Mouse (Mus musculus): Measurements from ENCODE around the gene Dscaml1. TPM values are rescaled to one million over a fixed set of nuclear protein-coding genes. Genes with fewer than 3 reads are reported as not detected.
A peak's percentile ranks its signal among the peaks of the same experiment; 100 is the strongest.

Dscaml1 gene
- polyA plus RNA-seq, 1 experiment from 2014 or later = 0.54 TPM

DNA sequence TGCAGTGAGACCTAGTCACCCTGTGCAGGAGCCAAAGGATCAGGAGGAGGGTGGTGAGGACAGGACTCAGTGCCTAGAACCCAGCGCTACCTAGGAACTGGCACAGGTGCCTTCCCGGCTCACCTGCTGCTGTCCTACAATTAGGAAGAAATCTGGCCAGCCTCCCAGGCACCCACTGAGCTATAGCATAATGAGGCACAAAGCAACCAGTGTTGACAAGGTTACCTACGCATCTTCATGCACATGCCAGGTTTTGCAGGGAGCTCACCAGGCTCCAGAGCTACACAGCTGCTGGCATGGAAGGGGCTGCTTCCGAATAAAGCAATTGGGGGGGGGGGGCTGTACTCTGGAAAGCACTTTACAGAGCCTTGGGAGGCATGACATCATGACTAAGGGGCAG, 124.2 kb downstream of the Dscaml1 start:
- H3K9me3 ChIP-seq (replicated peaks; ENCODE audit: control insufficient read depth, low read length) = no peaks in the 10 kb centered on the region

DNA sequence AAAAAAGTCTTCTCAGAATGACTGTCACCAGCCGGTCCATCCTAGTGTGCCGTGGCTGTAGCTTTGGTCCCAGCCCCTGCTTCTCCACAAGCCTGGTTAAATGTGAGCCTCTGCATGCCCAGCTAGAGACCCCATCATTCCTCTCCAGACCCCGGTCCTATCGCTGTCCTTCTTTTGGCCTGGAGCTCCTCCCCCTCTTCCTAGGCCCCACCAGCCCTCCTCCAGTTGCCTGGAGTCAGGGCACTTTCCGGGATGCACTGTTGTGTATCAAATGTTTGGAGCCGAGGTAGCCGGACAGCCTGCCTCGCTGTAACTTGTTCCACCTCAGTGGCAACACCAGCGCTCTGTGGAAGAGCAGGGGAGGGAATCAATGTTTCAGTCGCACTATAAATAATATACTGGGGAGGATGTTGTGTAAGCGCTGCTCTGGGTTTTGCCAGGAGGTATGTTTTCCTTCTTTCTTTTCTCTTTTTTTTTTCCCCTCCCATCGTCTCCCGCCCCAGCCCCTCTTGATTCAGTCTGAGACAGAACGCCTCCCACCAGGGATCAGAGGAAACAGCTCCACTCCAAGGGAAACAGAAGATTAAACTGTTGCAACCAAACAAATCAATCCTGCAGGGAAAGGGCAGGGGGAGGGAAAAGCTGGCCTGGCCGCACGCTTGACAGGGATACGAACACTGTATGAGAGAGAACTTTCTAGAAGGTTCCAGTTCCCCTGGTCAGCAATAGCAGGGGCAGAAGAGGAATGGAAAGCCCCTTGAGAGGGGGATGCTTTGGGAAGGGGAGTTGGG, 128.8 kb downstream of the Dscaml1 start:
- H3K27me3 ChIP-seq (ENCODE audit: control insufficient read depth, insufficient read depth, low read length) = no peaks in the 10 kb centered on the region
- H3K36me3 ChIP-seq (ENCODE audit: control insufficient read depth, insufficient read depth) = no peaks in the 10 kb centered on the region
- no peak overlapping the region for H3K9ac ChIP-seq (ENCODE audit: low read length)
- no peak overlapping the region for H3K4me2 ChIP-seq (ENCODE audit: low read depth, low read length)
- H3K4me1 ChIP-seq (ENCODE audit: control insufficient read depth, insufficient read depth, low read length) = 0 out of 2 replicates have a peak, but pooled peaks cover 3% of the 10 kb centered on the region
- H3K27ac ChIP-seq (ENCODE audit: low read length) = no peak overlapping the region
- H3K9me3 ChIP-seq (replicated peaks; ENCODE audit: control insufficient read depth, low read length) = no peaks in the 10 kb centered on the region
- ATAC-seq (replicated peaks; ENCODE audit: extremely low read depth, insufficient read depth, low FRiP score) = no peak; the same call in 1 of the 2 replicates
- 28% methylated on average over 17 of the region's 17 CpGs for WGBS
- H3K4me3 ChIP-seq (ENCODE audit: low read length) = no peak overlapping the region

More for the DNA sequence above, 124.2 kb downstream of the Dscaml1 start:
- no peak overlapping the region for H3K9ac ChIP-seq (ENCODE audit: low read length)
- H3K4me1 ChIP-seq (ENCODE audit: control insufficient read depth, insufficient read depth, low read length) = 0 out of 2 replicates have a peak, but pooled peaks cover 2% of the 10 kb centered on the region
- H3K27ac ChIP-seq (ENCODE audit: low read length) = no peak overlapping the region
- no peak overlapping the region for H3K4me2 ChIP-seq (ENCODE audit: low read depth, low read length)
- ATAC-seq (replicated peaks; ENCODE audit: extremely low read depth, insufficient read depth, low FRiP score) = no peak
- no peaks in the 10 kb centered on the region for H3K36me3 ChIP-seq (ENCODE audit: control insufficient read depth, insufficient read depth)
- H3K4me3 ChIP-seq (ENCODE audit: low read length) = no peak overlapping the region
- 0 out of 2 replicates have a peak, but pooled peaks cover 2% of the 10 kb centered on the region for H3K27me3 ChIP-seq (ENCODE audit: control insufficient read depth, insufficient read depth, low read length)
- WGBS = 72% methylated on average over 4 of the region's 4 CpGs

DNA sequence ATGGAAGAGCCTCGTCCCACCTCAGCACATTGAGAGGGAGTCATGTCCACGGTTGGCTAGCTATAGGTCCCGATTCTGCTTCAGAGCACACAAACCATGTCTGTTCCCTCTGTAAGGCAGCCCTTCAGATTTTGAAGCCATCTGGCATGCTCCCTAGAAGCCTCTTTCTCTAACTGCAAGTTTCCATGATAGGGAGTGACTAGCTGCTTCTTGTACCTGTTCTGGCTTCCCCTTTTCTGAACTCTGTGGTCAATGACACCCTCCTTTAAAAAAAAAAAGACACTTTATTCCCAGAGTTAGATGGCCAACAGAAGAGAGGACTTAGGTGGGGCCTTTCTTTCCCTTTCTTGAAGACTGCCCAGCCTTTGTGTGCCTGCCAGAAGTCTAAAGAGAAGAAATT, 130.5 kb downstream of the Dscaml1 start:
- H3K36me3 ChIP-seq (ENCODE audit: control insufficient read depth, insufficient read depth) = no peaks in the 10 kb centered on the region
- H3K9me3 ChIP-seq (replicated peaks; ENCODE audit: control insufficient read depth, low read length) = no peaks in the 10 kb centered on the region
- H3K4me1 ChIP-seq (ENCODE audit: control insufficient read depth, insufficient read depth, low read length) = 0 out of 2 replicates have a peak, but pooled peaks cover 3% of the 10 kb centered on the region
- H3K4me2 ChIP-seq (ENCODE audit: low read depth, low read length) = no peak overlapping the region
- H3K27me3 ChIP-seq (ENCODE audit: control insufficient read depth, insufficient read depth, low read length) = no peaks in the 10 kb centered on the region
- no peak overlapping the region for H3K27ac ChIP-seq (ENCODE audit: low read length)
- no peak for ATAC-seq (replicated peaks; ENCODE audit: extremely low read depth, insufficient read depth, low FRiP score)
- H3K9ac ChIP-seq (ENCODE audit: low read length) = no peak overlapping the region
- no peak overlapping the region for H3K4me3 ChIP-seq (ENCODE audit: low read length)
- 89% methylated on average over 3 of the region's 3 CpGs for WGBS

DNA sequence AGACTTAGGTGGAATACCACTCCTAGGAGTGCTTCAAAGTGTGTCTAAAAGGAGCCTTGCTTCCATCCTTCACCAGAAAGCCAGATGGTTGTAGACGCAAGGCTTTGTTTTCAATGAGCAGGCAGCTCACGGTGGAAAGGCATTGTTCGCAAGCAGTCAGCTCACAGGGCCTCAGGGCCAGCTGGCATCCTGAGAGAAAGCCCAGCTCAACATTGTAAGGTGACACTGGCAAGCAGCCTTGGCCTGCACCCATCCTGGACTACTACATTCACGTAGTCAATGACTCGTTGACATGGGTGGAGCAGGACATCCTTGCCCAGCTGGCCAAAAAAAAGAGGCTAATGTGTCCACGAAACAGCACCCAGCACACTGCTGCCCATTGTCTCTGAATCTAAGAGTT, 134.6 kb downstream of the Dscaml1 start:
- H3K9me3 ChIP-seq (replicated peaks; ENCODE audit: control insufficient read depth, low read length) = no peaks in the 10 kb centered on the region
- no peak overlapping the region for H3K4me3 ChIP-seq (ENCODE audit: low read length)
- no peaks in the 10 kb centered on the region for H3K36me3 ChIP-seq (ENCODE audit: control insufficient read depth, insufficient read depth)
- ATAC-seq (replicated peaks; ENCODE audit: extremely low read depth, insufficient read depth, low FRiP score) = no peak
- no peak overlapping the region for H3K4me2 ChIP-seq (ENCODE audit: low read depth, low read length)
- H3K27me3 ChIP-seq (ENCODE audit: control insufficient read depth, insufficient read depth, low read length) = no peaks in the 10 kb centered on the region
- no peaks in the 10 kb centered on the region for H3K4me1 ChIP-seq (ENCODE audit: control insufficient read depth, insufficient read depth, low read length)
- H3K27ac ChIP-seq (ENCODE audit: low read length) = no peak overlapping the region
- 77% methylated on average over 6 of the region's 6 CpGs for WGBS
- H3K9ac ChIP-seq (ENCODE audit: low read length) = no peak overlapping the region

DNA sequence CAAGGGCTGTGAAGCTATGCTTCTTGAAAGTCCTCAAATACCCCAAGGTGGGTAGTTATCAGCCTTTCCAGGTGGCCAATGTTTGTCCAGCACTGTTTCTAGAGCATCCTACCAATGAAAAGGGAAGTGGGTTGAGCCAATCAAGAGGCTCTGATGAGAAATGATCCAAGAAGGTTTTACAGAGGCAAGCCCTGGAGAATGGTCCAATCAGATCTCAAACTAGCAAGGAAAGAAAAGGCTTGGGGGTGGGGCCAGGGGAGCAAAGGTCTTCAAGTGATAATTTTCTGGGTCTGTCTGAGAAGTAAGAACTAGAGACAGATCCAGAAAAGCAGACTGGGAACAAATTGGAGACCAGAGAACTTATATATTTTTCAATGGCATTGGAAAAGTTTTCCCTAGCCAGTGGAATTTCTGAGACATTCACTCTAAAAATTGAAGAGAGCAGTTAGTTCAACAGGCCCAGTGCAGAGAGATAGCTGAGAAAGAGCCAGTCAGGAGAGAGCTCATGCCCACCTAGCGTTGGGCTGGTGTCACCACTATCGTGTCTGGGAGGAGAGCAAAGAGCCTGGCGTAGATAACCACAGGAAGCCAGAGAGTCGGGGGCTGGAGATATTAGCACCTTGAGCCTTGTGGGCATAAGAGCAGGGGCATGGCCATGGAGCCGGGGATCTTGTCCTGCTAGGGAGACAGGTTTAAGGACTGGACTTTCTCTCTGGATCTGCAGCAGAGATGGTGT, 140.6 kb downstream of the Dscaml1 start:
- Histone ChIP-seq H3K4me1 (ENCODE audit: control insufficient read depth, insufficient read depth, low read length) (no peaks in the 10 kb centered on the region), H3K27me3 (ENCODE audit: control insufficient read depth, insufficient read depth, low read length) (no peaks in the 10 kb centered on the region), H3K4me3 (ENCODE audit: low read length) (no peak overlapping the region), H3K9ac (ENCODE audit: low read length) (no peak overlapping the region), H3K27ac (ENCODE audit: low read length) (no peak overlapping the region), H3K4me2 (ENCODE audit: low read depth, low read length) (no peak overlapping the region), H3K9me3 (replicated peaks; ENCODE audit: control insufficient read depth, low read length) (no peaks in the 10 kb centered on the region), H3K36me3 (ENCODE audit: control insufficient read depth, insufficient read depth) (no peaks in the 10 kb centered on the region)
- no peak for ATAC-seq (replicated peaks; ENCODE audit: extremely low read depth, insufficient read depth, low FRiP score)
- WGBS = 43% methylated on average over 5 of the region's 5 CpGs

DNA sequence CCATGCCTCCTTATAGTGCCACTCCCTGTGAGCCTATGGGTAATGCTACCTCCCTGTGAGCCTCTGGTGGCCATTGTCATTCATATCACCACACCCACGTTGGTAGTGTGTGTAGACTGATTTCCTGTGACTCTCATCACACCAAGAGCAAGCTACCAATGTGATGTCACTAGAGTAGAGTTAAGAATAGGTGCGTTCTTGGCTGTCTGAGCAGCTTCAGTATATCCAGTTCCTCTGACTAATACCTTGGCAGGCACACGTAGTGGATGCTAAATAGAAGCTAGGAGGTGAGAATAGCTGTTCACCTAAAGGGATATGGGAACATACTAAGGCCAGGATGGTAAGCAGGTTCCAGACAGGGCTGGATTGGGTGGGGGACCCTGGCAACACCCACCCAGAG, 143.3 kb downstream of the Dscaml1 start:
- peaks cover 6% of the 10 kb centered on the region for H3K4me1 ChIP-seq (ENCODE audit: control insufficient read depth, insufficient read depth, low read length)
- no peak overlapping the region for H3K4me3 ChIP-seq (ENCODE audit: low read length)
- 66% methylated on average over 3 of the region's 3 CpGs for WGBS
- H3K36me3 ChIP-seq (ENCODE audit: control insufficient read depth, insufficient read depth) = no peaks in the 10 kb centered on the region
- H3K27ac ChIP-seq (ENCODE audit: low read length) = no peak overlapping the region
- no peaks in the 10 kb centered on the region for H3K9me3 ChIP-seq (replicated peaks; ENCODE audit: control insufficient read depth, low read length)
- H3K27me3 ChIP-seq (ENCODE audit: control insufficient read depth, insufficient read depth, low read length) = no peaks in the 10 kb centered on the region
- no peak for ATAC-seq (replicated peaks; ENCODE audit: extremely low read depth, insufficient read depth, low FRiP score)
- no peak overlapping the region for H3K9ac ChIP-seq (ENCODE audit: low read length)
- H3K4me2 ChIP-seq (ENCODE audit: low read depth, low read length) = no peak overlapping the region

DNA sequence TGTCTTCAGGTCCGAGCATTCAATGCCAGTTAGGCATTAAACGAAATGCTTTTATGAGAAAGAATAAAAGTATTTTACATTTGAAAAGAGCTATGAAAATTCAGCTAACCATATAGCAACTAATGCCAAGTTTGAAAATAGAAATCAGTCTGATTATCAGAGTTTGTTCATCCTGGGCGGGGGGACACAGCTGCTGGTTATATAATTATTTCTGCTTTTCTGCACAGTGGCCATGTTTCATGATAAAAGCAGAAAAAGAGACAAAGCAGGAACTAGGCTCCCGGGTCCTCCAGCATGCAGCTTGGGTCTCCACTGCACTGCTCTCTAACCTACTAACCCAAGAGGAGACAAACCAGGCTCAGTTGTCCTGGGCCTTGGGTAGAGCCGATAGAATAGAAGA, 143.9 kb downstream of the Dscaml1 start:
- Histone ChIP-seq H3K4me3 (ENCODE audit: low read length) (no peak overlapping the region), H3K27ac (ENCODE audit: low read length) (no peak overlapping the region), H3K36me3 (ENCODE audit: control insufficient read depth, insufficient read depth) (no peaks in the 10 kb centered on the region), H3K4me1 (ENCODE audit: control insufficient read depth, insufficient read depth, low read length) (peaks cover 6% of the 10 kb centered on the region), H3K27me3 (ENCODE audit: control insufficient read depth, insufficient read depth, low read length) (no peaks in the 10 kb centered on the region), H3K9ac (ENCODE audit: low read length) (no peak overlapping the region), H3K4me2 (ENCODE audit: low read depth, low read length) (no peak overlapping the region), H3K9me3 (replicated peaks; ENCODE audit: control insufficient read depth, low read length) (no peaks in the 10 kb centered on the region)
- ATAC-seq (replicated peaks; ENCODE audit: extremely low read depth, insufficient read depth, low FRiP score) = no peak
- WGBS = 70% methylated on average over 5 of the region's 5 CpGs

DNA sequence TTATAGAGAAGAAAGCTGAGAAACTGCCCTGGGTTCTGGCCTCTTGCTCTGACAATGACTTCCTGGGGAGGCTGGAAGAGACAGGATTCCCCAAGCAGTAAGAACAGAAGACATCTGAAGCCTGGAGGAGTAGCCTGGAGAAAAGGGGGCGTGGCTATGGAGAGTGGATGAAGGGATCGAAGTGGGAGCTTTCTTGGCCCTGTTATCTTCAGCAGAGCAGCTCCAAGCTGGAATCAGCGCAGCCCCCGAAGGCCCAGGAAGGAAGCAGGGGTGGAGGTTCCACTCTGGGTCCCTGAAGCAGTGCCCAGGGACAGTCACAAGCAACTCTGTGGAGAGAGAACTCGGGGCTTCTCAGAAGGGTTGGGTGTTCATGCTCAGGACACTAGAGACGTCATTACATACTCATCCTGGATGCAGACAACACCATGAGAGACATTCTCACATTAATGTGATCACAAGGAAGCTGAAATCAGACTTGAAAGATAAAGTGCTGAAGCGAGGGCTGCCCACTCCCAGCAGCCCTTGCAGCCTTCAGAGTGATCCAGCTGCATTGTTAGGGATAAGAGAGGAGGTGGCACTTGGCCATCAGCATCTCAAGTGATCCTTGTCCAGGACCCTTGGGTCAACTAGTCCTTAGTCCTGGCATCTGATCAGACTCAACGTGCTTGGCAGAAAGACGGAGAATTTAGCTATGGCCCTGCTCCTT, 146.5 kb downstream of the Dscaml1 start:
- Histone ChIP-seq H3K9me3 (replicated peaks; ENCODE audit: control insufficient read depth, low read length) (no peaks in the 10 kb centered on the region), H3K27me3 (ENCODE audit: control insufficient read depth, insufficient read depth, low read length) (no peaks in the 10 kb centered on the region)

DNA sequence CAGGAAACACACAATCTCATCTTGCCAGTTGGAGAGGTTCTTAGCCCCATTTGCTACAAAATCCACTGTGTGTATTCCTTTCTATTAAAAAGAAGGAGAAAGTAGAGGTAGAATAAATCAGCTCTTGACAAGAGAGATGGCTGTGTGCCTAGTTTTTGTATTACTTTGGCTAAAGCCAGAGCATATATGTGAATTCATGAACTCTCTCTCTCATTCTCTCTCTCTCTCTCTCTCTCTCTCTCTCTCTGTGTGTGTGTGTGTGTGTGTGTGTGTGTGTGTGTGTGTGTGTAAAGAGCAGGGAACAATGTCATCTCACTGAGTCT, 147.0 kb downstream of the Dscaml1 start:
- no peak overlapping the region for H3K27ac ChIP-seq (ENCODE audit: low read length)
- H3K4me1 ChIP-seq (ENCODE audit: control insufficient read depth, insufficient read depth, low read length) = peaks cover 6% of the 10 kb centered on the region
- H3K4me2 ChIP-seq (ENCODE audit: low read depth, low read length) = no peak overlapping the region
- H3K36me3 ChIP-seq (ENCODE audit: control insufficient read depth, insufficient read depth) = no peaks in the 10 kb centered on the region
- no peak overlapping the region for H3K4me3 ChIP-seq (ENCODE audit: low read length)
- no peaks in the 10 kb centered on the region for H3K9me3 ChIP-seq (replicated peaks; ENCODE audit: control insufficient read depth, low read length)
- H3K9ac ChIP-seq (ENCODE audit: low read length) = no peak overlapping the region
- no peaks in the 10 kb centered on the region for H3K27me3 ChIP-seq (ENCODE audit: control insufficient read depth, insufficient read depth, low read length)
- ATAC-seq (replicated peaks; ENCODE audit: extremely low read depth, insufficient read depth, low FRiP score) = no peak

More for the DNA sequence above, 146.5 kb downstream of the Dscaml1 start:
- Histone ChIP-seq H3K36me3 (ENCODE audit: control insufficient read depth, insufficient read depth) (no peaks in the 10 kb centered on the region), H3K4me1 (ENCODE audit: control insufficient read depth, insufficient read depth, low read length) (peaks cover 6% of the 10 kb centered on the region), H3K27ac (ENCODE audit: low read length) (peak overlapping the region; percentile 15), H3K9ac (ENCODE audit: low read length) (no peak overlapping the region), H3K4me3 (ENCODE audit: low read length) (no peak overlapping the region), H3K4me2 (ENCODE audit: low read depth, low read length) (no peak overlapping the region)
- WGBS = 24% methylated on average over 9 of the region's 9 CpGs
- peak; percentile 23; the same call in 1 of the 2 replicates for ATAC-seq (replicated peaks; ENCODE audit: extremely low read depth, insufficient read depth, low FRiP score)

Measured in heart, embryonic 16.5 days (tissue).